Mouse (Mus musculus) left cerebral cortex, adult 18-20 months (tissue): Measurements from ENCODE around the gene Ctnna2. TPM values are rescaled to one million over a fixed set of nuclear protein-coding genes. Genes with fewer than 3 reads are reported as not detected.

ENCODE experiments used
- DNase-seq, 2 experiments: peaks; one replicate each; pipeline ENCODE4 v3.0.0; 2021 to 2022; ENCODE audit warnings: low spot score in 2 of 2, mixed read lengths in 1 of 2
- total RNA-seq, 2 experiments: library from RNA; stranded (reverse); gene quantifications; 2 replicates each; pipeline ENCODE4 v1.2.3; 2021

Ctnna2 gene
- total RNA-seq, 2 experiments from 2014 or later = 104 to 109 TPM

- DNase-seq = no peak
These were observed 152.0 kb downstream of the Ctnna2 start for GRCm38 (mm10) chr6:77827526-77827925.

- DNase-seq = no peak
These were observed 162.4 kb downstream of the Ctnna2 start for GRCm38 (mm10) chr6:77817116-77817515.

GRCm38 (mm10) chr6:77811041-77811440 is 168.5 kb downstream of the Ctnna2 start:
- DNase-seq = no peak

GRCm38 (mm10) chr6:77802604-77803003 is 176.9 kb downstream of the Ctnna2 start:
- no peak for DNase-seq

- DNase-seq = no peak
These were observed 196.2 kb downstream of the Ctnna2 start for GRCm38 (mm10) chr6:77783342-77783741.

DNA sequence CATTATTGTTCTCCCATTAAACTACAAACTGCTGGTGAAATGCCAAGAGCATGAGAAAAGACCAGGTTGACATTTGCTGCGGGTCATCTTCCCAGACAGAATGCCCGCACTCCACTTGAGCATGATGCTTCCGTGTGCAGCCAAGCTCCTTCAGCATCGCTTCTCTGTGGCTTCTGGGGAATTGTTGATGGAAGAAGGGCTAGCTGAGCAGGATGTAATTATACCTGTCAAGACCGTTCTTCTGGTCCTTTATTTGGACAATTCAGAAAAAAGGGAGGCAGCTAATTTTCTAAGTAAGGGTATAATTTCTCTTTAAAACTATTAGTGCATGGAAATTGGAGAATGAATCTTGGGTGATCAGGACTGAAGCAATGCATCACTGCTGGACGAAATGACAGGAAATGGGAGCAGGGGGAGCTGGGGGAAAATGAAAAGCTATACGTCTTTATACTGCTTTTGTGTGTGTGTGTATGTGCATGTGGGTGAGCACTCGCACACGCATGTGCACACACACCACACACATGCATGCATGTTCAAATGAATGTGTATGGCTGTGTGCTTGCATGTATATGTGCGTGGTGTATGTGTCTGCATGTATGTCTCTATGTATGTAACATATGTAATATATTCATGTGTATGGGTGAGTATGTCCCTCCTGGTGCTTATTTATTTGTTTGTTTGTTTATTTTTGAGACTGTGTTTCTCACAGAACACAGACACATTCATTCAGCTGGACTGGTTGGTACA is 211.0 kb downstream of the Ctnna2 start:
- DNase-seq = no peak

- DNase-seq = no peak
These were observed 221.3 kb downstream of the Ctnna2 start for GRCm38 (mm10) chr6:77758164-77758563.

GRCm38 (mm10) chr6:77745426-77745825 is 234.1 kb downstream of the Ctnna2 start:
- DNase-seq = no peak

DNA sequence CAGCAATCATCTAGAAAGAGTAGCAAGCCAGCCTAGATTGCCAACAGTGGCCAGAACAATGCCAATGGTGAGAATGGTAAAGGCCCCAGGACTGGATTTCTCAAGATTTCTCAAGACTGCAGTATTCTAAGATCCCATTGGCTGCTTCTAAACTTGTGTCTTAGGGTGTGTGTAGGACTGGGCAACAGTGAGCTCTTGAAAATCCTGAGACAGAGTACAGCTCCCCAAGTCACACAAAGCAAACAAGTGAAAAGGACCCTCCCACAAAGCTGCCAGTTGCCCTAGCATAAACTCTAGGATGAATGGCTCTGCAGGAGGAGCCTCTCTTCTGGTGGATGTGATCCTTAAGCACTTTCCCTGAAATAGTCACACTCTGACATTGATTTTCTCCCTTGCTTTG is 235.8 kb downstream of the Ctnna2 start:
- DNase-seq = no peak

DNA sequence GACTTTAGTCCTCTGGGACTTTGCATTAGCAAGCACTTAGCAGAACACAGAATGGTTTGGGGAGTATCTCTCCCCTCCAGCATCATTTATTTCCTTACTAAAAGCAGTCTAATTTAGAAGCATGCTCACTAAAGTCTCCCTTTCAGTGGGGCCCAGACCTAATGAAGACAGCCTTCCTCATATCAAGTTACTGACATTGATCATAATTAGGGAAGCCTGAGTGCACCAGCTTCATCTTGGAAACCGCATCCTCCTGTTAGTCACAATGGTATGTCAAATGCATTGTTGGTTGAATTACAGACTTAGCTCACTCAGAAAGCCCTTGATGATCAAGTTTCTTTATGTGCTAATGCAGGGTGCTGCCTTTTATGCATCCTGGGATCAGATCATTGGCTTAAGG is 236.5 kb downstream of the Ctnna2 start:
- no peak for DNase-seq

GRCm38 (mm10) chr6:77738640-77739039 is 240.9 kb downstream of the Ctnna2 start:
- no peak for DNase-seq

DNA sequence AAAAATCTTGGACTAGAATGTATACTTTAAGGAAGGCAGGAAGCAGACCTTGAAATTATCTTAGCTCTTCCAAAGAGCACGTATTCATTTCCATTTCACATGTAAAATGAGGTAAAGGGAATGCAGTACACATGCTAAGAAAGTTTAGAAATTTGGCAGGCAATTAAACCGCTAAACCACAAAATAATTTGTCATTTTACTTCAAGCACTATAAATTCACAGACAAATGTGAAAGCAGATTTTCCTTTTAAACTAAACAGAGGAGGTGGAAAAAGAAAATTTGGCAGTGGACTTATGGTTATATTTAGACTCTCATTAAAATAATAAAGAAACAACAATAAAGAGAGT is 254.6 kb downstream of the Ctnna2 start:
- DNase-seq = no peak

DNA sequence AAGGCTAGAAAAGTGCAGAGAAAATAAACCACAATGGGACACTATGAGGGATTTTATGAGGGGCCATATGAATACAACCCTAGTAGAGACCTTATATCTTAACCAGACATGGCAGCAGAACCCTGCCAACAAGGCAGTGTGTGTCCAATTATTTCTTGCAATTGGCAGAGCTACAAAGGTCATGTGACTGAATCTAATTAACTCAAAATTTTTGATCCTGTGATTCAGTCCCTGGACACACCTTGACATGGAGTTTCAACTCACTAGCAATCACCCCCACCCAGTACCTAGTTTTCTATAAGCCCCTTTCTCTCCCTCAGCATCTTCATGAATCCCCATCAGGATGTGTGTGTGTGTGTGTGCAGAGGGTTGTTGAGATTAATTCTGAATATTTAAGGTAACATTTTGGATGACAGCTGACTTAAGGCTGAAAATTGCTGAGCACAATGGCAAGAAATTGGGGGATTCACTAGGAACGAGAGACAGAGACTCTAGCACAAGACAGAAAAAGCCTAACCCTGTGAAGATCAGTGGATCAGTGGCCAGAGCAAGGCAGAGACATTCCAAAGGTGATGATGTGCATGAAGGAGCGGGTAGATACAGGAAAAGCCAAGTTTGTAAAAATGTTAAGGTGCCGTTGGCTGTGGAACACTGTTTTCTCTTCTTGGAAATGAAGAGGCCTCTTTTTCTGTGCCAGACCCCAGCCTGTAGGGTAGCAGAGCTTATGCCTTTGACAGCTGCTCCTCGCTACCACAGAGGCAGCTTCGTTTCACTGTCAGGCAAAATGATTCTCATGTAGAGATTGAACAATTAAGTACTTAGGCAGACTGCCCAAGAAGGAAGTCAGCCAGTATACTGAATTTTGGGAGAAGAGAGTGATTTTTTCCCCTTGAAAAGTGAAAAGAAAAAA is 255.2 kb downstream of the Ctnna2 start:
- peak in 1 of 2 experiments; percentile 3 for DNase-seq

DNA sequence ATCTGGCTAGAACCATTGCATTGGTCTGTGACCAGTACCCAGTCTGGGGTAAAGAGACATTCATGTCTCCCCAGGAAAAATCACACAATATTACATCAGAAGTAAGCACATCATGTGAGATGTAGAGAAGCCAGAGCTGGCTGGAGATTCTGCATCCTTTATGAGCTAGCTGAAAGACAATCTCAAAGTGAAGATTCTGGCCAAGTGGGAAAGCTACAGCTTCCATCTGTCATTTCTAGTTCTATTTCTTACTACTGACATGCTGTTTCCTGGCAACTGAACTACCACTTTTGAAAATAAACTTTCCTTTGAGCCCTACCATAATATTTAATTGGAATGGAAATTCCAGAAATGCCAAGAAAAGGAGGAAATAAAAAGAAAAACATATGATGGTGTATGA is 285.4 kb downstream of the Ctnna2 start:
- DNase-seq = peak in 1 of 2 experiments; percentile 16

- no peak for DNase-seq
These were observed 292.3 kb downstream of the Ctnna2 start for GRCm38 (mm10) chr6:77687173-77687572.

DNA sequence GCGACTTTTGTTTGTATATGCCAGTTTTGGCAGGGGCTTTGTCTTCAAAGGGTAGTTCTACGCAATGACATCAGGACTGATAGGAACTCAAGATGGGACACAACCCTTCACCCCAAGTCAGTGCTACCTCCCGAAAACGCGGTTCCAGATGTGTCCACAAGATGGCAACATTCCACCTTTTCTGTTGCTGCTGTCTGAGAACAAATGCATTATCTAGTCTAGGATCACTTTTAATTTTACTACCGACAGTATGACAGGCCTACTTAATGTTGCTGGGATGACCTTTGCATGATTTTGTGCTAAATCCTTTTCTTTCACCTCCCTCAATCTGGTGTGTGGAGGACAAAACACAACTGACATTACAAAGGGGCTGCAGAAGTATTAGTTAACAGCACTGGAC is 329.4 kb downstream of the Ctnna2 start:
- DNase-seq = peak; percentile 70 to 77

GRCm38 (mm10) chr6:77644591-77644990 is 334.9 kb downstream of the Ctnna2 start:
- DNase-seq = no peak

DNA sequence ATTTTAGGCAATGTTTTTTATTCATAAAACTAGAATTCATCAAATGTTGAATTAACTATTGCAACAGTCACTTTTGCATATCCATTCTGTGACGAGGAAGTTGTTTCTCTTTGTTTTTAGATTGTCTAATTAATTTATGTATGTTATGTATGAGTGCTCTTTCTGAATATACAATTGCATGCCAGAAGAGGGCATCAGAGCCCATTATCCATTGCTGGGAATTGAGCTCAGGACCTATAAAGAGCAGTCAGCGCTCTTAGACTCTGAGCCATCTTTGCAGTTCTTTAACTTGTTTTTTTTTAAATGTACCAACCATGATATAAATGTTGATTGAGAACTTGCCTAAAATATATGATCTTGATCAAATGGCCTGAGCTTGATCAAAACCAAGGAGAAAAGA is 340.7 kb downstream of the Ctnna2 start:
- no peak for DNase-seq

- DNase-seq = peak; percentile 77 to 86
These were observed 345.5 kb downstream of the Ctnna2 start for GRCm38 (mm10) chr6:77633997-77634396.

DNA sequence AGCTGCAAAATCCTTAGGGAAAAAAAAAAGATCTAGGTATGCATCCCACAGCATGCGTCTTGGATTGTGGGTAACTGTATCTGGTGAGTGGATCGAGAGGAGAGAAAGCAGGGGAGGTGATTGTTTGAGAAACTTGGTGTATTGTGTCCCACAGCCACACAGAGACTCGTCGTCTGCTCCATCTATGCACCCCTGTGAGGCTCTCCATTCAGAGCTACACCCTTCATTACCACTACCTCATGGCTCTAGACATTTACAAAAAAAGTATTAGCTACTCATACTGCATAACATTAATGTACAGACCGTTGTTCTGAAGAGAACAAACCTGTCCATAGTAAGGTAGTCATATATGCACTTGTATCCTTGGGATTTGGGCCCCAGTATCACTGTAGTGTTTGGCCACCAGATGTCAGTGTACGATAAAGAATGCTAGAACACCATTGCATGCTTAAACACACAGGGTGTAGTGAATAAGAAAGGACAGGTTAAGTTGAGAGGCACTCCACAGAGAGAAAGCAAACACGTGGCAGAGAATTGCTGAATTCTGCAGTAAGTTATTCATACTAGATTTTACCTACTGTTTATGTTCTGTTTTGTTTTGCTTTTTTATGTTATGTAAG is 350.8 kb downstream of the Ctnna2 start:
- peak; percentile 40 to 45 for DNase-seq

DNA sequence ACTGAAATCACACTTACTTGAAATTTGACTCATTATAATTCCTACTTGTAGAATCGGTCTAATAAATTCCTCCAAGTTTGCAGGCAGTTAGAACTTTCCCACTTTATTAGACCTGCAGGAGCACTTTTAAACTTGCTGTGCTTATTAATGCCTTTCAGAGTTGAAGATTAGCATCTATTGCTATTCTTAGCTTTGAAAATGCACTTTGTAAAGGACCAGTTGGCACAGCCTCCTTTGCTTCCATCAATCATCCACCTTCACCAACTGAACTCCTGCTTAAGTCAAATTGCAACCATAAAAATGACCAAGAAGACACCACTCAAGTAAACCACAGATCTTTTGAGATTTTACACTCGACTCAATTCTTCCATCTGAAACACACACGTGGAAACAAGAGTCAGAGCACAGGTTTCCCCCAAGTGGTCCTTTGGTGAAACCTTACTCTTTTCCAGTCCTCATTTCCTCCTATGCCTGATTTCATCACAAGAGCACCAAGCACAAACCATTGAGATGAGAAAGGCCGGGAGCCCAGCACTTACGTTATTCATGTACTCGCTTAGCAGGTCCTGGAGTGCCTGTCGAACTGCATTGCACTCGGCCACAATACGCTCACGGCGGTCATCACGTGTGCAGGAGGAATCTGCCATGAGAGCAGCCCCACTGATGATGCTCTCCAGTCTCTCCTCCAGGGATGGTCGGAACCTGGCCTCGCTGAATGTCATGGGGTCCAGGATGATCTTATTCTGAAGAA is 374.7 kb downstream of the Ctnna2 start:
- no peak for DNase-seq
